Mouse (Mus musculus) liver, embryonic 14.5 days (tissue): ENCODE data around the gene Lamc2.

Experiments used
- CTCF ChIP-seq: IDR thresholded peaks from 2 replicates; pipeline ENCODE4 v1.5.1; 2016; ENCODE audit warnings: antibody characterized with exemption, low read depth, control low read depth
- EP300 ChIP-seq: IDR thresholded peaks from 2 replicates; pipeline ENCODE4 v1.6.1; 2016; ENCODE audit warnings: antibody characterized with exemption, low read depth

GRCm38 (mm10) chr1:153157021-153157623 is 29.1 kb downstream of the Lamc2 start:
- TF ChIP-seq EP300 (no peak), CTCF (no peak)
